Mouse (Mus musculus): ENCODE results near the gene Gabbr1.

GRCm38 (mm10) chr17:37088399-37088798 lies 42.6 kb downstream of the Gabbr1 start, which contains the start of gene Olfr90:
- no peak for TF ChIP-seq POLR2A (IDR thresholded peaks at IDR 0.05; ENCODE audit: low read depth, low read length)
- TF ChIP-seq CTCF (IDR thresholded peaks at IDR 0.05; ENCODE audit: borderline replicate concordance, insufficient read depth, low read length), result no peak
